Mouse (Mus musculus) forebrain, embryonic 11.5 days (tissue): ENCODE measurements around the gene Igdcc4. TPM values are rescaled to one million over a fixed set of nuclear protein-coding genes. Genes with fewer than 3 reads are reported as not detected.
A peak's percentile ranks its signal among the peaks of the same experiment; 100 is the strongest.
"Not testable (repeated sequence)": the region's sequence is repeated elsewhere in the genome, so short reads cannot be mapped to it uniquely, and the experiment has no call there.

Experiments
- ATAC-seq: fragments of 200-750 bp; cut with Nextera tagmentation; replicated peaks from 2 replicates; pipeline ENCODE4 v1.8.0; 2017; ENCODE audit warnings: moderate TSS enrichment; ENCODE audit not compliant: low FRiP score
- DNase-seq: peaks from one replicate; pipeline ENCODE4 v3.0.0-alpha.2; 2017; ENCODE audit warnings: low spot score
- H3K27ac ChIP-seq: fragments of 300-500 bp; sonication (generic); 2 replicates; pipeline ENCODE4 v1.5.1; 2014; ENCODE audit warnings: low read depth, low read length
- H3K27me3 ChIP-seq: fragments of 300-500 bp; sonication (generic); 2 replicates; pipeline ENCODE4 v1.6.1; 2014; ENCODE audit warnings: mild to moderate bottlenecking, low read length, mixed read lengths; ENCODE audit not compliant: control insufficient read depth, insufficient read depth
- H3K36me3 ChIP-seq: fragments of 300-500 bp; sonication (generic); 2 replicates; pipeline ENCODE4 v1.6.1; 2014; ENCODE audit warnings: mild to moderate bottlenecking, low read length, moderate library complexity, mixed read lengths; ENCODE audit not compliant: control insufficient read depth, insufficient read depth
- H3K4me1 ChIP-seq: fragments of 300-500 bp; sonication (generic); replicated peaks from 2 replicates; pipeline ENCODE4 v1.6.1; 2014; ENCODE audit warnings: low read length, mixed read lengths; ENCODE audit not compliant: control insufficient read depth, insufficient read depth
- H3K4me2 ChIP-seq: fragments of 300-500 bp; sonication (generic); 2 replicates; pipeline ENCODE4 v1.6.1; 2014; ENCODE audit warnings: low read depth, mild to moderate bottlenecking, low read length, moderate library complexity, mixed read lengths; ENCODE audit not compliant: severe bottlenecking
- H3K4me3 ChIP-seq: fragments of 300-500 bp; sonication (generic); 2 replicates; pipeline ENCODE4 v1.5.1; 2014; ENCODE audit warnings: low read depth, low read length
- H3K9ac ChIP-seq: fragments of 300-500 bp; sonication (generic); 2 replicates; pipeline ENCODE4 v1.6.1; 2014; ENCODE audit warnings: low read length
- H3K9me3 ChIP-seq: fragments of 300-500 bp; sonication (generic); 2 replicates; pipeline ENCODE4 v1.6.1; 2016; ENCODE audit warnings: low read length, mixed read lengths; ENCODE audit not compliant: control insufficient read depth
- WGBS: fragments of 180-500 bp; shearing (Covaris S2); extraction: QIAGEN DNeasy Blood & Tissue Kit; methylation state at CpG from one replicate; pipeline ENCODE4 v1.1.7; 2014; 5-methylcytosine and 5-hydroxymethylcytosine counted together
- polyA plus RNA-seq: library from polyadenylated mRNA; unstranded; fragments of >200 nt; fragmentation: Nextera tagmentation; extraction: Ambion mirVana; gene quantifications from 2 replicates; pipeline ENCODE4 v1.2.1, GENCODE M21; 2014

Gene Igdcc4
- polyA plus RNA-seq: 14.9 and 15.8 TPM in 2 replicates

DNA sequence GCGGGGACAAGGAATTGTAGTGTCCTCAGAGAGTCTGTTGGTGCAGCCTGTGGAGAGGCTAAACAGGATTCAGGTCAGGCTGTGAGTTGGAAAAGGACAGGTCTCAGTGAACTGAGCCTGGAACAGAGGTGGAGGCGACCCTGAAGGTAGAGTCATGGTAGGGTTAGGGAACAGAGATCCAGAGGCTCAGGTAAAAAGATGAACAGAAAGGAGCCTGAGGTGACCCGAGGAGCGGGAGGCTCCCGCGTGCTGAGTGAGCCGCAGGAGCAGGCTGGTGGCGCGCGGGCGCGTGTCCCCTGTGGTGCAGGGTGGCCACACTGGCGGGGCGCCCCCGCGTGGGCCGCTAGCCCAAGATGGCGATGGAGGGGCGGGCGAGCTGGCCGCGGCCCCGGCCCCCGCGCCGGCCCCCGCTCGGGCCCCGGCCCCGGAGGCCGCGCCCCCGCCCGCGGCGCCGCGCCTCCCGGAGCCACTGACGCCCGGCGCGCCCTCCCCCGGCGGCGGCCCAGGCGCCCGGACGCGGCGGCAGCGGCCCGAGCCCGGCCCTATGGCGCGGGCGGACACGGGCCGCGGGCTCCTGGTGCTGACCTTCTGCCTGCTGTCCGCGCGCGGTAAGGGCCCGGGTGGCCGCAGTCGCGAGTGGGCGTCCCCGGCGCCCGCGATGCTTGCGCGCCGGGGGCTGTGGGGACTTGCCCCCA is at the start of gene Igdcc4:
Gene Igdcc4, plus strand, starts transcription at position 496 of the 695 bp plus-strand sequence.
- peak within 1 kb of the TSS; percentile 66 for H3K27ac ChIP-seq
- no peak for ATAC-seq
- peak within 1 kb of the TSS; percentile 99 for H3K4me2 ChIP-seq
- WGBS: 2% methylated on average over 41 of the region's 76 CpGs
- peak within 1 kb of the TSS; percentile 74 for H3K9ac ChIP-seq
- H3K9me3 ChIP-seq: peaks cover 5% of the 10 kb centered on the region; the same call in 1 of the 2 replicates
- peak within 1 kb of the TSS; percentile 61 for H3K4me3 ChIP-seq
- DNase-seq: peak; percentile 70
- peaks cover 8% of the 10 kb centered on the region for H3K4me1 ChIP-seq
- H3K27me3 ChIP-seq: no peaks in the 10 kb centered on the region
- H3K36me3 ChIP-seq: no peaks in the 10 kb centered on the region

DNA sequence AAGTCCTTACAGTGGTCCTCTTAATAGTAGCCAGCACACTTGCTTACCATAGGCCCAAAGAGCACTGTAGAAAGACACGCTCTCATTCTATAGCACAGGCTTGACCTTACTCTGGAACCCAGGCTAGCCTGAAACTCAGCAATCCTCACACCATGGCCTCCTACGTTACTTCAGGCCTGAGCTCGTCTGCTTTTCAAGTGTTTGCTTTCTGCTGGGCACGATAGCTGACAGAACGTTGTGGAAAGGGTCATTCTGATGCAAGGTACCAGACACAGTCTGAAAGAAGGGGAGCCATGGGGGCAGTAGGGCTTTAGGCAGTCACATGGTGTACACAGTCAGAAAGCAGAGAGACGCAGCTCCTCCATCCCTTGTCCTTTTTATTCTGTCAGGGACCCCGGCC is 37.0 kb upstream of the Igdcc4 start:
- 93% methylated on average over 7 of the region's 7 CpGs for WGBS

DNA sequence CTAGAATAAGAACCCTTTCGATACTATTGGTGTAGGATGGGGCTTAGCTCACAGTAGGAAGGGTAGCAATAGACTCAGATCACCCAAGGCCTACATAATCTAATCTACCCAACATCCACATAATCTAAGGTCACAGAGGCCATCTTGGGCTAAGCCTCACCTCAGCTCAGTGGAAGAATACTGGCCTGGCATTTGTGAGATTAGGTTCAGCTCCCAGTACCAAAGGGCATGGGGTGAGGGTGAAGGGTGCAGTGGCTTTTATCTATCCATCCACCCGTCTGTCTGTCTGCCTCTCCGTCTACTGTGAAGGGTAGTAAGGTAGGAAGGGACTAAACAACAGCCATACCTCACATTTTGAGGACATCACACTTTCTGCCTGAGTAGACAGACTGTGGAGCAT is 30.7 kb upstream of the Igdcc4 start:
- no peak overlapping the region for H3K4me3 ChIP-seq
- DNase-seq (no peak), ATAC-seq (no peak)
- H3K4me1 ChIP-seq: no peaks in the 10 kb centered on the region
- H3K27ac ChIP-seq: no peak overlapping the region
- no peak overlapping the region for H3K4me2 ChIP-seq
- peaks cover 4% of the 10 kb centered on the region; the same call in 1 of the 2 replicates for H3K36me3 ChIP-seq
- no peak overlapping the region for H3K9ac ChIP-seq
- 91% methylated on average over 3 of the region's 3 CpGs for WGBS
- no peaks in the 10 kb centered on the region for H3K9me3 ChIP-seq
- no peaks in the 10 kb centered on the region for H3K27me3 ChIP-seq

More for the DNA sequence above, 37.0 kb upstream of the Igdcc4 start:
- peaks cover 5% of the 10 kb centered on the region; the same call in 1 of the 2 replicates for H3K36me3 ChIP-seq
- DNase-seq (no peak), ATAC-seq (no peak)
- no peak overlapping the region for H3K4me3 ChIP-seq
- no peaks in the 10 kb centered on the region for H3K27me3 ChIP-seq
- no peak overlapping the region for H3K27ac ChIP-seq
- no peaks in the 10 kb centered on the region for H3K4me1 ChIP-seq
- H3K9ac ChIP-seq: no peak overlapping the region
- H3K9me3 ChIP-seq: no peaks in the 10 kb centered on the region
- H3K4me2 ChIP-seq: no peak overlapping the region

DNA sequence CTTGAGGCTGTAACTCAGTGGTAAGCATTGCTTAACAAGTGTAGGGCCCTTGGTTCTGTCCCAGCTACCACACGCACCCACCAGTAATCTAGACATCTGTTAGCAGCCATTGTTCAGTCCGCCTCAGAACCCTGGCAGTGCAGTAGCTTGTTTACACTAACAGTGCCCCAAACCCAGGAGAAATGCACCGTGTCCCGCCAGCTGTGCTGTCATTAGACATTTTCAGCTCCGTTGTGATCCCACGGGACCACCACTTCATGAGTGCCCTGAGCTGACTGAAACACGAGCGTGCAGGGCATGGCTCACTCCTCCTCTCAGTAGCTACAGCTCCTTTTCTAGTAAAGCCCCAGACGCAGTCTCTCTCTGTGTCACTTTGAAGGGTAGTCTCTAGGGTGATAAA is 27.7 kb upstream of the Igdcc4 start:
- Histone ChIP-seq H3K27ac (no peak overlapping the region), H3K4me3 (no peak overlapping the region), H3K4me1 (no peaks in the 10 kb centered on the region), H3K4me2 (no peak overlapping the region), H3K27me3 (no peaks in the 10 kb centered on the region), H3K9me3 (no peaks in the 10 kb centered on the region), H3K36me3 (peaks cover 4% of the 10 kb centered on the region; the same call in 1 of the 2 replicates), H3K9ac (no peak overlapping the region)
- ATAC-seq (no peak), DNase-seq (no peak)
- 81% methylated on average over 9 of the region's 9 CpGs for WGBS

DNA sequence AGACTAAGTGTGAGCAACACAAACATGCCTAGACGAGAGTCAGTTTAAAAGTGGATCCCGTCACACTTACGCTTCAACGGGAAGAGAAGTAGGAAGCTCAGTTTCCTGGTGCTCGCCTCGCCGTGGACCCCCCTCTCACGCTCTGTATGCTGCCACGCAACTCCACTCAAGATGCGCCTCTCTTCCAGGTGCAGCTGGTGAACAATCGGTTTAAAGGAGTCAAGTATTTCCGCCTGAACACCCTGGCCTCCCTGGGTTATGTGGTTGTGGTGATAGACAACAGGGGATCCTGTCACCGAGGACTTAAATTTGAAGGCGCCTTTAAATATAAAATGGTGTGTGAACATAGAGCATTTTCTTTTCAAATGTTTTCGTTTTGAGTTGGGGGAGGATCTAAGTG is 27.0 kb upstream of the Igdcc4 start:
- H3K4me2 ChIP-seq: no peak overlapping the region
- no peaks in the 10 kb centered on the region for H3K9me3 ChIP-seq
- H3K4me3 ChIP-seq: no peak overlapping the region
- ATAC-seq (no peak), DNase-seq (no peak)
- 90% methylated on average over 15 of the region's 15 CpGs for WGBS
- H3K36me3 ChIP-seq: peaks cover 6% of the 10 kb centered on the region; the same call in 1 of the 2 replicates
- H3K4me1 ChIP-seq: no peaks in the 10 kb centered on the region
- no peak overlapping the region for H3K27ac ChIP-seq
- H3K9ac ChIP-seq: no peak overlapping the region
- no peaks in the 10 kb centered on the region for H3K27me3 ChIP-seq

DNA sequence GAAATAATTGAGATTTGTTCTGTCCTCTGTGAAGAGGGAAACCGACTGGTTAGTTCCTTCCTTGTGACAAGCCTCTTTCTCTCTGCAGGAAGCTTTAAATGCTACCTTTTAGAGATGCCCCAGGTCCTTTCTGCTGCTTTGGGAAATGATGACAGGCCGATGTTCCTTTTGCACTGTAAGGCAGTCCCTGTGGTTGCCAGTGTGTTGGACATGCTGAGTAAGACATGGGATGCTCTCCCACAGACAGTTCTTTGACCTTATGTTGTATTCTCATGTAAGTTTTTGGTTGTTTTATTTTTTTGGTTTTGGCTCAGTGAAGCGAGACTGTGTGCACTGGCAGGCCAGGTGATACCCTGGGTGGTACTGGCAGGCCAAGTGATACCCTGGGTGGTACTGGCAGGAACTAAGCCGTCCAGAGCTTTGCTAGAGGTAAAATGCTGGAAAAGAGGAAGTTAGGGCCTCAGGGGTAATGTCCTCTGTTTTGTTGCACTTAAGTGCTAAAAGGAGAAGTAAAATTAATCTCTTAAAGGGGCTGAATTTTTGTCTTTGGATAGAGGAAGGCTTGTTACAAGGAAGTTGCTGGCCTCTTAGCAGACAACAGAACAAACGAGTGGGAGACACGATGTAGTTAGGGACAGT is 26.3 kb upstream of the Igdcc4 start:
- peaks cover 6% of the 10 kb centered on the region; the same call in 1 of the 2 replicates for H3K36me3 ChIP-seq
- H3K4me3 ChIP-seq: no peak overlapping the region
- 90% methylated on average over 6 of the region's 6 CpGs for WGBS

DNA sequence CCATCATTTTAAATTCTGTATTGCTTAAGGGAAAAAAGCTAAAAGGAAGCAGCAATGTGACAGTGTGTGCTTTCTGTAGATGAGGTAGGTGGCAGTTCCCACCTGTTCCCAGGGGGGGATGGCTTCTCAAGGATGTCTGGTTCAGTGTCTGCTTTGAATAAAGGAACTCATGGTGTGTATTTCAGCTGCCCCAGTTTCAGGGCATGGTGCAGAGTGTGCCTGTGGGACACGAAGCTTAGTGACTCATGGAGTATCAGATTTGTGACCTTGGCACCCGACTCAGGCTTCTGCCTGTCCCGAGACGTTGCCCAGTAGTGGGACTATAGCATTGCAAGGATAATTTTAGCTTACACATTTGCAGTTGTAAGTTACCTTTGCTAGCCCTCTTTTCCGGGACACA is 23.8 kb upstream of the Igdcc4 start:
- H3K36me3 ChIP-seq: peaks cover 2% of the 10 kb centered on the region; the same call in 1 of the 2 replicates
- H3K9ac ChIP-seq: no peak overlapping the region
- H3K4me3 ChIP-seq: no peak overlapping the region
- no peak overlapping the region for H3K4me2 ChIP-seq
- H3K27me3 ChIP-seq: no peaks in the 10 kb centered on the region
- no peaks in the 10 kb centered on the region for H3K4me1 ChIP-seq
- H3K27ac ChIP-seq: no peak overlapping the region
- no peak for ATAC-seq
- DNase-seq: no peak
- no peaks in the 10 kb centered on the region for H3K9me3 ChIP-seq
- 89% methylated on average over 5 of the region's 5 CpGs for WGBS

More for the DNA sequence above, 26.3 kb upstream of the Igdcc4 start:
- Histone ChIP-seq H3K9me3 (no peaks in the 10 kb centered on the region), H3K9ac (no peak overlapping the region), H3K4me1 (no peaks in the 10 kb centered on the region), H3K27me3 (no peaks in the 10 kb centered on the region), H3K27ac (no peak overlapping the region), H3K4me2 (no peak overlapping the region)
- ATAC-seq: no peak
- DNase-seq: no peak

DNA sequence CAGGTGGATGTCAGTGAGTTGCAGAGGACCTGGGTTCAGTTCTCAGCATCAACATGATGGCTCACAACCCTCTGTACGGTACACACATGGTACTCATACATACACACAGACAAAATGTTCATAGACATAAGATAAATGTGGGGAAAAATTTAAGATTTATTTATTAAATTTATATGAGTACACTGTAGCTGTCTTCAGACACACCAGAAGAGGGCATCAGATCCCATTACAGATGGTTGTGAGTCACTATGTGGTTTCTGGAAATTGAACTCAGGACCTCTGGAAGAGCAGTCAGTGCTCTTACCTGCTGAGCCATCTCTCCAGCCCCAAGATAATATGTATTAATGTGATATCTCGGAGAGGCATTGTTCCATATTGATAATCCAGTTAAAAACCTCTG is 21.1 kb upstream of the Igdcc4 start:
- not testable (repeated sequence) for H3K9me3 ChIP-seq, H3K27me3 ChIP-seq, ATAC-seq, DNase-seq, H3K9ac ChIP-seq, H3K4me3 ChIP-seq, H3K27ac ChIP-seq, H3K4me1 ChIP-seq, H3K4me2 ChIP-seq, H3K36me3 ChIP-seq
- WGBS: 97% methylated on average over 2 of the region's 2 CpGs
